Mouse (Mus musculus) lung, postnatal 0 days (tissue): ENCODE data around the gene Bcr.

Source experiments
- CTCF ChIP-seq: IDR thresholded peaks from 2 replicates; pipeline ENCODE4 v1.5.1; 2016; ENCODE audit warnings: antibody characterized with exemption, mild to moderate bottlenecking
- EP300 ChIP-seq: IDR thresholded peaks from 2 replicates; pipeline ENCODE4 v1.6.1; 2016; ENCODE audit warnings: antibody characterized with exemption, mild to moderate bottlenecking, control low read depth

DNA sequence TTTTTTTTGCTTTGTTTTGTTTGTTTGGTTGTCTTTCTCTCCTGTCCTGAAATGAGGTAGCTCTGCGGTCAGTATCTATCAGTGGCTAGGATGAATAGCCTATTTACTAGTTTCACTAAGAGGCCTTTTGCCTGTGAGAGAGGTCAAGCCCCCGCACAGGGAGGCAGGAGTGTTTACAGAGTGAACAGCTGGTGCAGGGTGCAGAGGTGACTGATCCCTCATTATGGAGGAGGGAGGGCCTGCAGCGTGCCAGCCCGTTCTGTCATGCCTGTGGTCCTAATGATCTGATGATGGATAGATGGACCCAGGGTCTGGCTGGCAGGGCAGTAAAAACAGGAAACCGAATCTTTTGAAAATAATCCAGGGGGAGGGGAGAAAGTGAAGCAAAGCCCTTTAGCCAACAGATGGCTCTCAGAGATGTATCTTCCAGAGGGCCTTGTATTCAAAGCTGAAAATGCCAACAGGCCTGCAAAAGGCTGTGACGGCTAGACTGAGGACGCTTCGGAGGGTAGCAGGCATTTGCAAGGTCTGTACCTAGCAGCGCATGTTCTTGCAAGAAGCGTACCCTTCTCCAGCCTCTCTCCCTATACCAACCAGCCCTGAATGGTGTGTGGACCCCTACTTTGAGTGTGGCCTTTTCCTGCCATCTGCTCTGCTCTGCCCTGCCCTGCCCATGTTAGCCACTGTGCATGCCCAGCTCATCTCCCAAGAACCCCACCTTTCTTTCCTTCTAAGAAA is 38.2 kb downstream of the Bcr start:
- no peak for TF ChIP-seq CTCF
- no peak for TF ChIP-seq EP300
